Mouse (Mus musculus) thymus, adult 2 months (tissue): ENCODE data around the gene Zfp979. TPM values are rescaled to one million over a fixed set of nuclear protein-coding genes. Genes with fewer than 3 reads are reported as not detected.
"Not testable (repeated sequence)": the region's sequence is repeated elsewhere in the genome, so short reads cannot be mapped to it uniquely, and the experiment has no call there.

Source experiments
- DNase-seq: peaks from one replicate; pipeline ENCODE4 v3.0.0; 2021
- H3K27ac ChIP-seq: fragments of 200-500 bp; 2 replicates; pipeline ENCODE4 v1.5.1; 2012; ENCODE audit warnings: low read length, control low read depth; ENCODE audit not compliant: control insufficient read depth, insufficient read depth
- H3K27me3 ChIP-seq: fragments of 200-500 bp; 2 replicates; pipeline ENCODE4 v1.6.1; 2012; ENCODE audit warnings: mild to moderate bottlenecking, low read length, moderate library complexity, mixed read lengths; ENCODE audit not compliant: control insufficient read depth, insufficient read depth
- H3K36me3 ChIP-seq: fragments of 200-500 bp; 2 replicates; pipeline ENCODE4 v1.6.1; 2012; ENCODE audit warnings: mild to moderate bottlenecking, low read length, moderate library complexity; ENCODE audit not compliant: control insufficient read depth, insufficient read depth
- H3K4me1 ChIP-seq: fragments of 200-500 bp; replicated peaks from 2 replicates; pipeline ENCODE4 v1.6.1; 2012; ENCODE audit warnings: low read length; ENCODE audit not compliant: control insufficient read depth, insufficient read depth
- H3K4me3 ChIP-seq: fragments of 200-500 bp; 2 replicates; pipeline ENCODE4 v1.5.1; 2012; ENCODE audit warnings: mild to moderate bottlenecking, low read length, control low read depth, moderate library complexity; ENCODE audit not compliant: control insufficient read depth, insufficient read depth
- CTCF ChIP-seq: fragments of 200-500 bp; IDR thresholded peaks from 2 replicates; pipeline ENCODE4 v1.5.1; 2012; ENCODE audit warnings: mild to moderate bottlenecking, control low read depth, low read length, moderate library complexity, borderline replicate concordance; ENCODE audit not compliant: control insufficient read depth, poor library complexity, insufficient read depth; ENCODE audit errors: extremely low read depth
- POLR2A ChIP-seq: fragments of 200-500 bp; IDR thresholded peaks from 2 replicates; pipeline ENCODE4 v1.6.1; 2012; ENCODE audit warnings: mild to moderate bottlenecking, low read length, control low read depth, moderate library complexity; ENCODE audit not compliant: control insufficient read depth, poor library complexity, insufficient read depth; ENCODE audit errors: extremely low read depth
- WGBS: fragments of 180-500 bp; shearing (Covaris S2); methylation state at CpG from one replicate; pipeline ENCODE4 v1.1.7; 2018; 5-methylcytosine and 5-hydroxymethylcytosine counted together
- polyA plus RNA-seq: library from polyadenylated mRNA; depleted of rRNA; stranded (reverse); fragments of >200 nt; gene quantifications from 2 replicates; pipeline ENCODE4 v1.2.3, GENCODE M21; 2012

Zfp979 gene
- polyA plus RNA-seq, 1 experiment = 0.05 TPM

DNA sequence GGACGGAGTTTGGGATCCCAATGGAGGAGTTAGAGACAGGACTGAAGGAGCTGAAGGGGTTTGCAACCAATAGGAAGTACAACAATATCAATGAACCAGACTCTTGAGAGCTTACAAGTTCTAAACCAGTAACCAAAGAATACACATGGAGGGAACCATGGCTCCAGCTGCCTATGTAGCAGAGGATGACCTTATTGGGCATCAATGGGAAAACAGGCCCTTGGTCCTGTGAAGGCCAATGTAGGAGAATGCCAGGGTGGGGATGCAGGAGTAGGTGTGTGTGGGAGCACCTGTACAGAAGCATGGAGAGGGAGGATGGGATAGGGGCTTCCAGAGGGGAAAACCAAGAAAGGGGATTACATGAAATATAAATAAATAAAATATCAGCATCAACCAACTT lies 40.4 kb downstream of the Zfp979 start:
- WGBS = 50% methylated on average over 1 of the region's 1 CpGs
- Histone ChIP-seq H3K36me3 (no peaks in the 10 kb centered on the region), H3K27ac (no peak overlapping the region), H3K27me3 (no peaks in the 10 kb centered on the region), H3K4me1 (no peaks in the 10 kb centered on the region), H3K4me3 (no peak overlapping the region)
- TF ChIP-seq CTCF = no peak
- no peak for TF ChIP-seq POLR2A
- no peak for DNase-seq

DNA sequence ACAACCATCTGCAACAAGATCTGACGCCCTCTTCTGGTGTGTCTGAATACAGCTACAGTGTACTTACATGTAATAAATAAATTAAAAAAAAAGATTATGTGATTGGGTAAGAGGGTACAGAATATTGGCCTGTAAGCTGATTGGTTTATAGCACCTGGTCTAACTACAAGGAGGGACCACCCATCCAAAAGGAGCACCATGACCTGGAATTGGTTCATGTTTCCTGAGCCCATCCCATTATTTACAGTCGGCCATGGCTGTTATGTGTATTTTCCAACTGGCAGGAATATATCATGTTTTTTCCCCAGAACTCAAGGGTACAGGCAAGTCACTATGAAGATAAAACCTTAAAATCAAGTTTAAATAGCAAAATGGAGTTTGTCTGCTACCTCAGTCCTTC lies 43.5 kb downstream of the Zfp979 start:
- Histone ChIP-seq H3K4me3 (no peak overlapping the region), H3K27ac (no peak overlapping the region), H3K4me1 (no peaks in the 10 kb centered on the region), H3K27me3 (no peaks in the 10 kb centered on the region), H3K36me3 (no peaks in the 10 kb centered on the region)
- 57% methylated on average over 2 of the region's 2 CpGs for WGBS
- TF ChIP-seq CTCF = no peak
- no peak for TF ChIP-seq POLR2A
- DNase-seq = no peak

DNA sequence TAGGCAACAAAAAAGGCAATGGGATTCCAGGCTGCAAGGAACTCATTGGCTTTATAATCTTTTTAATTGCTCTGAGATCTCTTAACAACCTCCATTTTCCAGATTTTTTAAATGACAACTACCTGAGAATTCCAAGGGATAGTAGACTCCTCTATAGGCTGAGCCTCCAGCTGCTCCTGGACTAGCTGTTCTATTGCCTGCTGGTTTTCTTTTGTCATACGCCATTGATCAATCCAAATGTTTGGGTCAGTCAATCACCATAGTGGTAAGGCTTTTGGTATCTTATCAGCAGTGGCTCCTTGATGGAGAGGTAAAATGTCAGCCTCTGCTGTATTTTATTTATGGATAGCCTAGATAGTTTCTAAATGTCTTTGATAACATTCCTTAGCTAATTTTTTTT lies 44.6 kb downstream of the Zfp979 start:
- no peak for DNase-seq
- Histone ChIP-seq H3K27me3 (no peaks in the 10 kb centered on the region), H3K36me3 (no peaks in the 10 kb centered on the region), H3K4me1 (no peaks in the 10 kb centered on the region), H3K4me3 (no peak overlapping the region), H3K27ac (no peak overlapping the region)
- no peak for TF ChIP-seq POLR2A
- no peak for TF ChIP-seq CTCF
- WGBS = 70% methylated on average over 1 of the region's 1 CpGs

DNA sequence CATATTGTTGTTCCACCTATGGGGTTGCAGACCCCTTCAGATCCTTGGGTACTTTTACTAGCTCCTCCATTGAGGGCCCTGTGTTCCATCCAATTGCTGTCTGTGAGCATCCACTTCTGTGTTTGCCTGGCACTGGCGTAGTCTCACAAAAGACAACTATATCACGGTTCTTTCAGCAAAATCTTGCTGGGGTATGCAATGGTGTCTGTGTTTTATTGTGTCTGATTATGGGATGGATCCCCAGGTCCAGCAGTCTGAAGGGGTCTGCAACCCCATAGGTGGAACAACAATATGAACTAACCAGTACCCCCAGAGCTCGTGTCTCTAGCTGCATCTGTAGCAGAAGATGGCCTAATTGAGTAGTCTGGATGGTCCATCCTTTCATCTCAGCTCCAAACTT lies 47.7 kb downstream of the Zfp979 start:
- not testable (repeated sequence) for DNase-seq, H3K4me3 ChIP-seq, H3K27me3 ChIP-seq, H3K27ac ChIP-seq, H3K4me1 ChIP-seq, H3K36me3 ChIP-seq
- 81% methylated on average over 3 of the region's 3 CpGs for WGBS

DNA sequence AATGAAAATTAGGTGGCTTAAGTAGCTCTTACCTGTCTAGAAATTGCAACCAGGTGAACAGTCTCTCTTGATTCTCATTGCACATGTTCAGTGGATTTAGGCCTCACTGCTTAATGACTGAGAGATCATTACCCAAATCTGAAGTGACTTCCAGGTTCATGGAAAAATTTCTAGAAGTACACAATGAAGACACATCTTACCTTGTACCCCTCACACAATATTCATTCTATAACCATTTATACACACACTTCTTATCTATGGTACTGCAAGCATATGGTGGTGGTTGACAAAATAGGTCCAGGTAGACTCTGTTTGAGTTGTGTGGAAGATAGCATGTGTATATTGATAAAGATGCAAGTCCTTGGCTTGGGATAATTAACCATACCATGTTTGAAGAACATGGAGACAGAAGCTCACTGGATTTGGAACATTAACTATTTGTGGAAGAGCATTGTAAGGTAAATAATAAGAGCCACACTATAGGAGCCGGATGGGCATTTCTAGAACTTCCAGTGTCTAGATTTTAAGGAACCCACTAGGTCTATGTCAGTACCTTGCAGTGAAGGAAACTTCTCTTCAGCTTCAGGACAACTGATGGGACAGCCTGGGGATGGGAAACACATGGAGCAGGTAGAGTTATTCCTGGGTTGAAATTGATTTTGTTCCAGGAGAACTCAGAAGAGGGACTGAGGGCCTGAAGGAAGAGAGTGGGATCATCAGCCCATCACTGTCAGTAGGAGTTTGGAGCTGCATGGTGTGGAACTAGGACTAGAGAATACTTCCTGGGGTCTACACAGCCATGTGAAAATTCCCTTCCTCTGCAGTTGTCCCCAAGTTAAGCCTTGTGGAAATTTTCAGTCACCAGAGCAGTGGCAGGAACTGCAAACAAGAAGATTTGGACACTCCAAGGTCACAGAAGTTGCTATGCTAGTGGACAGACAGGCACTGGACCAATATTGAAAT lies 55.5 kb downstream of the Zfp979 start:
- TF ChIP-seq POLR2A = no peak
- TF ChIP-seq CTCF = no peak
- Histone ChIP-seq H3K36me3 (no peaks in the 10 kb centered on the region), H3K4me3 (no peak overlapping the region), H3K4me1 (no peaks in the 10 kb centered on the region), H3K27ac (no peak overlapping the region), H3K27me3 (no peaks in the 10 kb centered on the region)
- DNase-seq = no peak
- 69% methylated on average over 1 of the region's 1 CpGs for WGBS

DNA sequence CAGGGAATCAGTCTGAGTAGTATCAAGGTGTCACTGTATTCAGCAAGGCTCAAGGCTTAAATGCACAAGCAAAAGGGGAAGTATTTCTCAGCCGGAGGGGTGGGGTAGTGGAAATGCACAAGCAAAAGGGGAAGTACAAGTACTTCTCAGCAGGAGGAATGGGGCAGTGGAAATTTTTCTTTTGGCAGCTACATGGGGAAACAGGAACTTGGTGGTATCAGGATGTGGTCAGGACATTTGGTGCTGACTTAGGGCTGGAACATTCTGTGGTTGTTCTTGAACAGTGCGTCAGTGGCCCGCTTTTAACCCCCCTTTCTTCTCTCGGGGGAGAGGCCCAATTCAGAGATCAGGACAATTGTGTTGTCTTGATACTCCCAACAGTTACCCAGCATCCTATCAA lies 62.9 kb downstream of the Zfp979 start:
- H3K36me3 ChIP-seq, H3K4me3 ChIP-seq, H3K4me1 ChIP-seq, H3K27ac ChIP-seq, H3K27me3 ChIP-seq, DNase-seq: not testable (repeated sequence)
- WGBS = 84% methylated on average over 4 of the region's 4 CpGs

DNA sequence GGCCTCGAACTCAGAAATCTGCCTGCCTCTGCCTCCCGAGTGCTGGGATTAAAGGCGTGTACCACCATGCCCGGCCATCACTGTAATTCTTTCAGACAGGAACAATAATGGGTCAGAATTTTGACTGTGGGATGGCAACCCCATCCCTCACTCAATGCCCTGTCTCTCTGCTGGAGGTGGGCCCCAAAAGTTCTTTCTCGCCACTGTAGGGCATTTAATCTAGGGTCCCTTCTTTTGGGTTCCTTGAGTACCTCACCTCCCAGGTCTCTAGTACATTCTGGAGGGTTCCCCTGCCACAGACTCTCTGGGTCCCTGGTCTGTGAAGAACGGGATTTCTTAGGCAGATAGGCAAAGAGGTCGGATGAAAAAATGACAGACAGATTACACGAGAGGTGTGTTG lies 71.2 kb downstream of the Zfp979 start:
- H3K27ac ChIP-seq, H3K36me3 ChIP-seq, H3K27me3 ChIP-seq, H3K4me3 ChIP-seq, DNase-seq, H3K4me1 ChIP-seq: not testable (repeated sequence)
- 89% methylated on average over 8 of the region's 8 CpGs for WGBS
